In the genomic region with DNA sequence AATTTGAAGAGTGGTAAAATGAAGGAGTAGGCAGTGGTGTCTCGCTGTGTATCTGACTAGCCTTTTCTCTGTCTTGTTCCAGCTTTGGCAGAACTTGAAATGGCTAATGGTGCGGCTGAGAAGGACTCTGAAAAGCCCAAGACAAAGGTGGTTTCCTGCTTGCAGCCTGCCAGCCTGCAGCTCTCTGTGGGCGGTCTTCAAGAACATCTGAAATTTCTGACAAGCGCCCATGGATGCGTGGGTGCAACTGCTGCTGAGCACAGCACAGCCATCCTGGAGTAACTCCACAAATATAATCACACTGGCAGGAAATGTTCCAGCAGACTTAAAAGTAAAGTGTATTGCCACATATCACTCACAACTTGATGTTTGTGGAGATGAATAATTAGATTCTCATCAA, we compare ENCODE assay signal across 10 mouse cellular contexts.
A peak's percentile ranks its signal among the peaks of the same experiment; 100 is the strongest.
DNase-seq lines count a peak whose midpoint lies in the region.
"Had no signal": no experiment of that assay in that cellular context is flagged by ENCODE, and none has a peak within 500 bp of the region (broad histone marks: within the 10 kb centered on the region; RNA-seq: fewer than 3 reads in every experiment).

No protein-coding gene starts in this region.

- peak; percentile 4 for DNase-seq in cerebellum, adult 9-11 months
- no peak for DNase-seq in cerebellum, postnatal 25 days
- peak; percentile 75 to 78 for DNase-seq in frontal cortex, adult 2 months (ENCODE audit: extremely low spot score in 1 of 2, low spot score in 1 of 2)
- peak; percentile 5 to 24 for DNase-seq in layer of hippocampus, postnatal 10 days (ENCODE audit: low spot score in 2 of 2)
- peak; percentile 45 to 63 for DNase-seq in left cerebral cortex, postnatal 36 days (ENCODE audit: low spot score in 2 of 2)
- no peak for DNase-seq in T-cell, adult 2 months (ENCODE audit: low spot score)
- no peak for DNase-seq in lung, adult 18-20 months
- no peak for DNase-seq in gastrocnemius, postnatal 4 days (ENCODE audit: low spot score in 2 of 2)
- DNase-seq: kidney, adult 2 months; kidney, postnatal 4 days had no signal

- intact Hi-C loops in left cerebral cortex, postnatal 36 days (cut with DNase I): no loop called here

Comparison
In these comparisons a context has a peak if more than half of its experiments do, and no peak if none do; other contexts are left out.
1. DNase-seq: peak in cerebellum, adult 9-11 months (single experiment), frontal cortex, adult 2 months (2 of 2), layer of hippocampus, postnatal 10 days (2 of 2) and left cerebral cortex, postnatal 36 days (2 of 2); none in cerebellum, postnatal 25 days (0 of 2), T-cell, adult 2 months (single experiment), lung, adult 18-20 months (0 of 2) and gastrocnemius, postnatal 4 days (0 of 2).